Mouse (Mus musculus): ENCODE measurements around the gene Lyrm4. TPM values are rescaled to one million over a fixed set of nuclear protein-coding genes. Genes with fewer than 3 reads are reported as not detected.

The Lyrm4 gene
- total RNA-seq, 2 experiments from 2014 or later: 19.8 to 20.7 TPM

DNA sequence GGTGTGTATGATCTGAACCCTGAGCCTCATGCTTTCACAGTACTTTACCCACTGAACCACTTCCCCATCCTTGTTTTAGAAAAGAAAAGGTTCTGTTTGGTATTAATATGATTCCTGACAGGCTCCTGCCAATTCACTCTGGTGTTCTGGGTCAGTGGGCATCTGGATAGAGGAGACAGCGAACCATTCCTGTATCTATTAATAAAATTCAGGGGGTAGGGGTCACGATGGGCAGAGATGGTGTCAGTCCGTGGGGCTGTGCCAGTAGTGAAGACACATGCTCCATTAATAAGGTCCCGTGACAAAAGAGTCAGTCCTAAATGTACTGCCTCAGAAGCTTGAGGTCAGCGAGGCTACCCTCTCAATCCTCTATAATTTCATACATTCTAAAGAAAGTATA lies 4.1 kb downstream of the Lyrm4 start:
- intact Hi-C loops (cut with DNase I): no loop called here
- DNase-seq (ENCODE audit: extremely low spot score in 1 of 2, low spot score in 2 of 2): no peak

- no peak for DNase-seq (ENCODE audit: extremely low spot score in 1 of 2, low spot score in 2 of 2)
- intact Hi-C loops (cut with DNase I): no loop called here
Measured at GRCm38 (mm10) chr13:36111331-36111730, 6.0 kb downstream of the Lyrm4 start.

GRCm38 (mm10) chr13:36108528-36108927 lies 8.8 kb downstream of the Lyrm4 start:
- intact Hi-C loops (cut with DNase I): no loop called here
- no peak for DNase-seq (ENCODE audit: extremely low spot score in 1 of 2, low spot score in 2 of 2)

- DNase-seq (ENCODE audit: extremely low spot score in 1 of 2, low spot score in 2 of 2): no peak
- intact Hi-C loops (cut with DNase I): no loop called here
Measured at GRCm38 (mm10) chr13:36105591-36105990, 11.7 kb downstream of the Lyrm4 start.

GRCm38 (mm10) chr13:36096684-36097383 lies 20.5 kb downstream of the Lyrm4 start:
- intact Hi-C loops (cut with DNase I): no loop called here
- DNase-seq (ENCODE audit: extremely low spot score in 1 of 2, low spot score in 2 of 2): no peak

DNA sequence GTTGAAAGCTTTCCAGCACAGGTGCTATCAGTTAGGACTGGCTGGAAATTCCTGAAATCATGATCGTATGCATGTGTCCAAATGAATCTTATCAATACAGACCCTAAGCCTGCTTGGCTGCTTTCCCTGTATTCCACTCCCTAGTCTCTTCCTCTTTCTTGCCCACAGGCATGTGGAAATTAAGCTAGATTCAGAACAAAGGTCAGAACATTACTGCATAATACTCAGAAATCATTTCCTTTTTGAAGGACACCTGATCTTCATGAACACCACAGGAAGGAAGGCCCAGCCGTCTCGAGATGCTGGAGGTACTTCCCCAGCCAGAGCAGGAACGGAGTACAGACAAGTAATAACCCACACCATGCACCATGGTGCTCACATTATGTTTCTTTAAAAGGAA lies 29.2 kb downstream of the Lyrm4 start:
- intact Hi-C loops (cut with DNase I): no loop called here
- no peak for DNase-seq (ENCODE audit: extremely low spot score in 1 of 2, low spot score in 2 of 2)

GRCm38 (mm10) chr13:36087427-36087826 lies 29.9 kb downstream of the Lyrm4 start:
- DNase-seq (ENCODE audit: extremely low spot score in 1 of 2, low spot score in 2 of 2): no peak
- intact Hi-C loops (cut with DNase I): no loop called here

DNA sequence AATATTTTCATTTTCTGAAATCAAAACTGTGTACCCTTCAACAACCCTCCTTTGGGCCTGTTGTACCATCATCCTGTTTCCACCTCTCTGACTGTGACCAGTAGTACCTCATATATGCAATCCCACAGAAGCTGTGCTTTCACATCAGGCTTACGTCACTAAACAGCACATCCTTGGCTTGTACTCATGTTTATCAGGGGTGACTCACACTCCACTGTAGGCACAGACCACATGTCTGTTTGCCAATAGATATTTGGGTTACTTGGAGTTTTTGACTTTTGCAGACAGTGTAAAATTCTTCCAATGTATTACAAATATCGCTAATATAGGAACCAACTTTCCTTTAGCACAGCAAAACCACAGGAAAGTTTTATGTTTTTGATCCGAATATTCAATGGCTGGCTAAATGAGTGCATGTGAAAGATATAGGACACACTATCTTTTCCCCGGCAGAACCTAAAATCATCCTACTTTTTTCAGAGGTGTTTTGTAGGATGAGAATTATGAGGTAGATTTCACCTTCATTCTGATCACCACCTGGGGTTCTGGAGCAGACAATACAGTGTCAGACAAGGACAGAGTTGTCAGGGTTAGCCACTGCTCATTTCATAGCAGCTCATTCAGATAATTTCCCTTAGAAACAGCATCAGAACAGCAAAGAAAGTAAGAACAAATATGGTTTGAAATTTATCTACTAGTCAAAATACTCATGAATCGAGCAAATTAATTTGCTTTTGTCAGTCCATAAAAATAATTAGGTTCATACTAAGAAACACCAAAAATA lies 30.5 kb downstream of the Lyrm4 start:
- DNase-seq (ENCODE audit: extremely low spot score in 1 of 2, low spot score in 2 of 2): no peak
- intact Hi-C loops (cut with DNase I): no loop called here

DNA sequence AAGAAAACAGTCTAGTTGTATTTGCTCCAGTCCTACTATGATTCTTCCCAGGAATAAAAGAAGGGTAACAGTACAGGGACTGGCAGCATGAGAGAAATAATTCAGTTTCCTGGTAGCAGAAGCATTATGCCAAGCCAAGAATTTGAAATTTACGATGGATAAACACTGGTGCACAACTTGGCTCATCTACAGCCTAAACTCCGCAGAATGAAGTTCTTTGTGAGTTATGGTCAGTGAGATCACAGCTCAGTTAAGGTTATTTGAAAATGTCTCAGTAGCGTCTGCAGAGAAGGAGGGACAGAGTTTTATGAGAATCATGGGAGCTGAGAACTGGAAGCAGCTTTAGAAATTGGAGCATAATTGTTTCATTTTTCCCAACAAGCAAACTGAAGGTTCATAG lies 31.4 kb downstream of the Lyrm4 start:
- intact Hi-C loops (cut with DNase I): no loop called here
- no peak for DNase-seq (ENCODE audit: extremely low spot score in 1 of 2, low spot score in 2 of 2)

DNA sequence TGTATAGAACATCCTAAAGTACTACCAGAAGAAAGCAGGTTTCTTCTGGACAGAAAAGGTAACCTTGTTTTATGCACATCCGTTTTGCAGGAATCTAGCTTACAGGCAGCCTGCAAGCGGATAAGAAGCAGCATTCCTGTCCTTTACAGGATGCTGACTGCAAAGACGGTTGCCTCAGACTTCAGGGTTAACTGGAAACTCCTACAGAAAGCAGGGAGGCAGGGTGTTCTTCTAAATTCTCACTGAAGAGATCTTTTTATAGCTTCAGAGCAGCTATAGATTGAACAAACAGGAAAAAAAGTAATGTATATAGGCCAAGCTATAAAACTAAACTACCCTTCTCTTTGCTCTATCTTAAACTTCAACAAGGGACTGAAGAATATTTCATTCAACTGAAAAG lies 32.6 kb downstream of the Lyrm4 start:
- no peak for DNase-seq (ENCODE audit: extremely low spot score in 1 of 2, low spot score in 2 of 2)

DNA sequence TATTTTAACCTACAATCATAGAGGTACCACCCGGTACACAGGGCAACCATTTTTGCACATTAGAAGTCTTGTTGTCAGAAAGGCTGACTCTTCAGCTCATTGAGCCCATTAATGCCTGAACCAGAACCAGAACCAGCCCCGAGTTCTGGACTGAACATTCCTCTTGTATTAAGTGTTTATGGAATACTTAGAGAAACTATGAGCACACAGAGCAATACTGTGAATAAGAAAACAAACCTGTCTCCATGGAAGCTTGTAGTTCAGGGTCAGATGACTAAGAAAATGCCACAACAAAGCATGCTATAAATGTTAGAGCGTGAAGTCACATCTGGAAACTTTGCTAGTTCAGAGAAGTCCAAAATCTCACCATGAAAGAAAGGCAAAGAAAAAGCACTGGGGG lies 35.7 kb downstream of the Lyrm4 start:
- intact Hi-C loops (cut with DNase I): no loop called here
- no peak for DNase-seq (ENCODE audit: extremely low spot score in 1 of 2, low spot score in 2 of 2)

More for the DNA sequence above, 32.6 kb downstream of the Lyrm4 start:
- intact Hi-C loops (cut with DNase I): no loop called here

DNA sequence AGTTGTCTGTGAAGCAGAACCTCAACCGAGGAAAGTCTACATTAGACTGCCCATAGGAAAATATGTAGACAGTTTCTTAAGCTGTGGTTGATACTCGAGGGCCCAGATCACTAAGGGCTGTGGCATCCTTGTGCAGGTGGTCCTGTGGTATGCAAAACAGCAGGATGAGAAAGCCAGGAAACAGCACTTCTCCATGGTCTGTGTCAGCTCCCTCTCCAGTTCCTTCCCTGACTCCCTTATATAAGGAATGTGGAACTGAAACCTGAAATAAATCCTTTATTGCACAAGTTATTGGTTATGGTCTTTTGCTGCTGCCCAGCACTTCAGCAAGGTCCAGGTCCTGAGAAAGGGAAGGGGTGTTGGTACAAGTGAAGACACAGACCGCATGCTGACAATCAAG lies 42.8 kb downstream of the Lyrm4 start:
- intact Hi-C loops (cut with DNase I): no loop called here
- no peak for DNase-seq (ENCODE audit: extremely low spot score in 1 of 2, low spot score in 2 of 2)

DNA sequence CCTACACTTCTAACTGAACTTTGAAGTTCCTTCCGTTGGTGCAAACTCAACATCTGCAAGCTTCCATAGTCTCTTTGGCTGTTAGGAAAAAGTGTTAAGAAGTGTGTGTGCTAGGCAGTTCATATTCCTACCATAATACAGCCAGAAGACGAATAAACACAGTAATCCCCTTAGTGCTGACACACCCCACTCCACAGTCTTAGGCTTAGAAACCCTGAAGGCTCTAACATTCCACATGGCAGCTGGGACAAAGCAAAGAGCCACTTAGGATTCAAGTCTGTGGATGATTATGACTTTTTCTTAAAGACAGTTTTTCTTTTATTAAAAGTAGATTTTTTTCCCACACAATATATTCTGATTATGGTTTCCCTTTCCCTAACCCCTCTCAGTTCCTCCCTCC lies 50.6 kb downstream of the Lyrm4 start:
- intact Hi-C loops (cut with DNase I): no loop called here
- DNase-seq (ENCODE audit: extremely low spot score in 1 of 2, low spot score in 2 of 2): no peak

DNA sequence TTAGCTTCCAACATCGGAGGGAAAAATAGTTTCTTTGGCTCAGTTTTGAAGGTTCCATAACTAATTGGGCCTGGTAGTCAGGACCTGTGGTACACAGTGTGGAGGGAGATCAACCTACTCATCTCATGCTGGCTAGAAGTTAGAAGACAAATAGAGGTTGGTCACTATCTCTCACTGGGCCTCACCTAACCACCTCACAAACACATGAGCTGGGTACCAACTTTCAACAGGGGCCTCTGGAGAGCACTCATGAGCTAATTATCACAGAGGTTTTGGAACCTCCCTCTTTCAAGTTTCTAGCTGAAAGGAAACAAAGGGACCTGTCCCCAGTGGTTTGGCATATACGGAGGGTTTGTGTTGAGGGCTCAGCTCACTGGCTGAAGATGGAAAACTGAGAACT lies 59.8 kb downstream of the Lyrm4 start:
- intact Hi-C loops (cut with DNase I): no loop called here
- no peak for DNase-seq (ENCODE audit: extremely low spot score in 1 of 2, low spot score in 2 of 2)

DNA sequence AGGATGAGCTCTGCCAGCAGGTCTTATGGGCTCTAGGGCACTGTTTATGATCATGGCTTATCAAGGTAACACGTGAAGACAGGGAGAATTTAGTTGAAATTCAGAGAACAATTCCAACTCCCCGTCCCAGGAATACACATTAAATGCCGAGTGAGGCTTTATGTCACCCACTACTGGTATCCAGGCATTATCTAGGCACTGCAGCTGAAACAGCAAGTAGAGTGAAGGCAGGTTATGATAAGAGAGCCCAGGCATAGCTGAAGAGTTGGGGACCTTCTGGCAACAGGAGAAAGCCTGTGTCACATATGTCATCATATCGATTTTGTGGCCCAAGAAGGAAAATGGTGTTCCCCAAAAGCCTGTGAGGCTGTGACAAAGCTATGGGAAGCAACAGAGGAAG lies 60.4 kb downstream of the Lyrm4 start:
- intact Hi-C loops (cut with DNase I): no loop called here
- no peak for DNase-seq (ENCODE audit: extremely low spot score in 1 of 2, low spot score in 2 of 2)

- DNase-seq (ENCODE audit: extremely low spot score in 1 of 2, low spot score in 2 of 2): no peak
Measured at GRCm38 (mm10) chr13:36056509-36056908, 60.8 kb downstream of the Lyrm4 start.

GRCm38 (mm10) chr13:36035528-36035927 lies 81.8 kb downstream of the Lyrm4 start:
- intact Hi-C loops (cut with DNase I): no loop called here
- DNase-seq (ENCODE audit: extremely low spot score in 1 of 2, low spot score in 2 of 2): no peak

More at GRCm38 (mm10) chr13:36056509-36056908, 60.8 kb downstream of the Lyrm4 start:
- intact Hi-C loops (cut with DNase I): no loop called here

GRCm38 (mm10) chr13:36031959-36032358 lies 85.4 kb downstream of the Lyrm4 start:
- no peak for DNase-seq (ENCODE audit: extremely low spot score in 1 of 2, low spot score in 2 of 2)
- intact Hi-C loops (cut with DNase I): no loop called here

- peak; percentile 74 to 87 for DNase-seq (ENCODE audit: extremely low spot score in 1 of 2, low spot score in 2 of 2)
- intact Hi-C loops (cut with DNase I): loop anchor here (5.0 to 10.0 kb wide), 4 partner anchors 98 to 1293 kb away; partner anchors contain the start of genes Fars2 and Lyrm4
Measured at GRCm38 (mm10) chr13:36019309-36020274, 97.7 kb downstream of the Lyrm4 start.

All from left cerebral cortex, postnatal 10 days (tissue).